Mouse (Mus musculus) activated CD4-positive, CD25-positive, alpha-beta regulatory T cell, adult 4 months (primary cell): ENCODE results near the gene Vav2. TPM values are rescaled to one million over a fixed set of nuclear protein-coding genes. Genes with fewer than 3 reads are reported as not detected.

Source experiments
- ATAC-seq: one replicate; pipeline ENCODE4 v1.8.0; 2017
- polyA plus RNA-seq, 2 experiments: library from polyadenylated mRNA; unstranded; fragments of 100-300 nt; shearing (Covaris generic); gene quantifications; one replicate each; pipeline ENCODE4 v1.2.1; 2017

The Vav2 gene
- polyA plus RNA-seq, 2 experiments from 2014 or later: 5.8 to 8.3 TPM

- ATAC-seq: peak; percentile 82
These were observed 15.2 kb upstream of the Vav2 start, which contains the start of gene Brd3os for GRCm38 (mm10) chr2:27441767-27442707. Gene Brd3os, plus strand, starts transcription at chr2:27442324.

DNA sequence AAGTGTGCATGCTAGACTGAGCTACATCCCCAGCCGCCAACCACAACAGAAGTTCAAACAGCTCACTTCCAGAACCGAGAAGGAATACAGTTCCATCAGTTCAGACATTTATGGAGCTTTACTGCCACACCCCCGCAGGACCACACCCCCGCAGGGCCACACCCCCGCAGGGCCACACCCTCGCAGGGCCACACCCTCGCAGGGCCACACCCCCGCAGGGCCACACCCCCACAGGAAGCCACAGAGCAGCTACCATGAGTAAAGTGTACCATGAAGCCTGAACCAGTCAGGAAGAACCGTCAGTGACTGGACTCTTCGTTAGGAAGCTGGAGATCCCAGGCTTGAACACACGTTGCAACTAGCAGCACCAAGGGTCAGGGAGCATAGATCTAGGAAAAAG is 11.4 kb upstream of the Vav2 start:
- ATAC-seq: no peak

GRCm38 (mm10) chr2:27437876-27438275 is 11.0 kb upstream of the Vav2 start:
- ATAC-seq: no peak

- peak; percentile 43 for ATAC-seq
These were observed 5.8 kb upstream of the Vav2 start for GRCm38 (mm10) chr2:27432599-27432998.

GRCm38 (mm10) chr2:27430621-27431020 is 3.8 kb upstream of the Vav2 start:
- ATAC-seq: no peak

GRCm38 (mm10) chr2:27428071-27428470 is 1.2 kb upstream of the Vav2 start:
- peak; percentile 24 for ATAC-seq

DNA sequence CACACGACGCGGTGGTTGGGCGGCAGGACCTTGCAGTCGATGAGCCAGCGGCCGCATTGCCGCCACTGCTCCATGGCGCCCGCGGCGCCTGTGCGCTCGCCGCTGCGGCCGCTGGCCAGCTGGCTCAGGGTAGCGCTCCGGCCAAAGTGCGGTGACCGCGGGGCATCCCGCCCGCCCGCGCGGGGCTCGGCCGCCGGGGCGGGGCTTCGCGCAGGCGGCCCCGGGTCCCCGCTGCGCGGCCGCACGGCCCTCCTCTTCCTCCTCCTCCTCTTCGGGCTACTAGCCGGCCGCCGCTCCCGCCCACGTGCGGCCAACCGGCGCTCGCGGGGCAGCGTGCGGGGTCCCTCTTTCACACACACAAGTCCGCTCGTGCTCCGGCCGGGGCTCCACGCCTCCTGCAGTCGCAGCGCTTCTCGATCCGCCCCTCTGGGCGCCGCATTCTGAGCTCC is 403 bp downstream of the Vav2 start:
- peak; percentile 8 for ATAC-seq

DNA sequence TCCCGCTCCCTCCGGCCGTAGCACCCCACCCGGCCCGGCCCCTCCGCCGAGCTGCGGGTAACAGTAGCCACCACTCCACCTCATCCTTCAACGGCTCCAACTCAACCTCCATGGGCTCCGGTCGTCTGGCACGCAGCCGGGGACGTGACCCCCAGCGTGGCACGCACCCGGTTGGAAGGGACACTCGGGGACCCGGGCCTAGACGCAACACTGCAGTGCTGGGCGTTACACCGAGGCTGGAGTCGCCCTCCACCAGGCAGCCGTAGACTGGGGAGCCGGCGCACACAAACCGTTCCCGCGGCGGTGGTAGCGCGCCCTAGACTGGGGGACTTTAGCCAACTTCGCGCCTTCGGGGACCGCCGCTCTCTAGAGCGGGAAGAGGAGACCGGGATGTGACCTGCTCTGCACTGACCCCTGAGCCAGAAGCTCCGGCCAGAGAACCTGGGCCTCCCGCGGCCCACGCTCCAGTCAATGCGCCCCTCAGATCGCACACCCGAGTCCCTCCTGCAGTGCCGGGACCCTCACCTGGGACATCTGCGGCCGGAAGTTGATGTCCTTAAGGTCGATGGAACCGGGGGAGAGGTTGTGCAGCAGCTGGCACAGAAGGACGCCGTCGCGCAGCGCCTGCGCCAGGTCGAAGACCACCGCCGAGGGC is 955 bp downstream of the Vav2 start:
- no peak for ATAC-seq

- ATAC-seq: no peak
These were observed 1.6 kb downstream of the Vav2 start for GRCm38 (mm10) chr2:27425161-27425611.

DNA sequence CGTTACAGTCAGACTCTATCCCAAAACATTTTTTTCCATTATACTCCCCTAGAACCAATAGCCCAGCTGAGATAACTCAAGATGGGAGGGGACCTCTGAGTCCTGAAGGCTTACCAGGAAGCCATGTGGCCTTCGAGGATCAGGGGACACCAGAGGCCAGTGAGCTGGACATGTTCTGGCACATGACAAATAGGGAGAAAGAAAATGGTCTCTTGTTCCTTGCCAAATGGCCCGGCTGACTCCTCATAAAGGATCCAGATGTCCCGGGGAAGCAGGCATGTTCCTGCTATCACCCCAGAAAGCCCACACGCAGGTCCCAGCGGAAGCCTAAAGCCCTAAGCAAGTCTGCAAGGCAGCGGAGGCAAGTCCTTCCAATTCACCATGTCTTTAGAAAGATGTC is 3.2 kb downstream of the Vav2 start:
- no peak for ATAC-seq

DNA sequence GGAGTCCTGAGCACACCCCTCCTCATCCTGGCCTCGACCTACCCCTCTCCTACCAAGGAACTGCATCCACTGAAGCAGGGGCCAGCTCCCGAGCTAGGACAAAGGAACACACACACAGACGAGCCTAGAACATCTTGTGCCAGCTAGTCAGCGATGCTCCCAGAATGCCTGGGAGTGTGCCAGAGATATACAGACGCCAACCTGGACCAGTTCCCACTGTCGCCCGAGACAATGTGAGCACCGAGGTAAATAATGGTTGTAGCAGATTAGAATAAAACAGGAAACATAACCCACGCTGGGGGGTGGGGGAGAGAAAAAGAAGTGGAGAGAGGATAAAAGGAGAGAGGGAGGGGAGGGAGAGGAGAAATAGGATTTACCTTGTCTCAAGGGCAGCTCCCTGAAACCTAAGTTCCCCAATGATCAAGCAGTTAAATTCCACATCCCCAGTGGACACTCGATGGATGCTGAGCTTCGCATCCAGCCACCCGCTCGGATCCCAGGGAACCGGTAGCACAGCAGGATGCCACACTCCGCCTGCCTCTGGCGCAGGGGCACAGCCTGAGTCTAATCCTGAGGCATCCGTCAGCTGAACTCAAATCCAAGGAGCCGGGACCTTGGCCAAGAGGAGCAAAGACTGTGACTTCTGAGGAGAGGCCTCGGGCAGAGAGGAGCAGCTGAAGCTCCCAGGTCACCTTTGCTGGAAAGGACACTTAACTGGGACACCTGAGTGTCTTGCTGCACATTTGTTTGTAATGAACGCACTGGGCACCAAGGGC is 5.4 kb downstream of the Vav2 start:
- no peak for ATAC-seq

DNA sequence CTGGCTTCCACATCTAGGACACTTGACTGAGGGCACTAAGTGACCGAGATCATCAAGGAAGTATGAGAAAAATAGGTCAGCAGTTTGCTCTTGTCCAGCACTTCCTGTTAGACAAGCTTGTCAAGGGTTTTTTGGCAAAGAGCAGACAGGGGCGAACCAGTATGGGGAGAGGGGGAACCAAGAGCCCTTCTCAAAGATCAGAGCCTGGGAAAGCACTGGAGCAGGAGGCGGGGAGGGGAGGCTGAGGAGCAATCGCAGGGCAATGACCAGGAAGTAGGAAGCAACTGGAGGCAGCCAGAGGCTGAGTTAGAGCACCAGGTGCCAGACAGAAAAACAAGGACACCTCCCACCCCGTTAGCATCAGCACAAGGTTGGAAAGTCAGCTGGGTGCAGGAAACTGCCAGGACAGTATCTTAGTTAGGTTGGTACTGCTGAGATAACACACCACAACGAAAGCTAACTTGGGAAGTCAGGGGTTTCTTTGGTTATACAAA is 8.2 kb downstream of the Vav2 start:
- ATAC-seq: no peak

DNA sequence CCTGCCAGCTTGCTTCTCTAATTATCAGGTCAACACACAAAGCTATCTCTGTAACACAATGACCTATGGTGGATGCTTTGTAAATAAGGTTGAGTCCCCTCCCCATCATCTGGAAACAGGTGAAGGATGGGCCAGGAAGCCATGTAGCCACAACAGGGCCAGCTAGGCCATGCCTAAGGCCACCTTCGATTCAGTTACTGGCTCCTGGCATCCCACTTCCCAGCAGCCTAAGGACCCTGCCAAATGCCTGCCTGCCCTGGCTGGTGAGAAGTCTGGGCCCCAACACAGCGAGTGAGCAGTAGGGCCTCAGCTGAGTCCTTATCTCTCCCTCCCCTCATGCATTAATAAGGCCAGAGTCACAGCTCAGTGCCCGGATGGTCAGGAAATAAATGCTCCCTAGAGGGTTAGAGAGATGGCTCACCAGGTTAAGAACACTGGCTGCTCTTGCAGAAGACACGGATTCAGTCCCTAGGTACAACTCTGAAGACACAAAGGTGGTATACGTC is 9.1 kb downstream of the Vav2 start:
- no peak for ATAC-seq

- peak; percentile 31 for ATAC-seq
These were observed 10.4 kb downstream of the Vav2 start for GRCm38 (mm10) chr2:27416425-27416824.

- peak; percentile 27 for ATAC-seq
These were observed 11.6 kb downstream of the Vav2 start for GRCm38 (mm10) chr2:27415060-27415783.

- ATAC-seq: peak; percentile 11
These were observed 12.7 kb downstream of the Vav2 start for GRCm38 (mm10) chr2:27413936-27414657.

- no peak for ATAC-seq
These were observed 13.3 kb downstream of the Vav2 start for GRCm38 (mm10) chr2:27413582-27413935.

GRCm38 (mm10) chr2:27412245-27412800 is 14.5 kb downstream of the Vav2 start:
- no peak for ATAC-seq

DNA sequence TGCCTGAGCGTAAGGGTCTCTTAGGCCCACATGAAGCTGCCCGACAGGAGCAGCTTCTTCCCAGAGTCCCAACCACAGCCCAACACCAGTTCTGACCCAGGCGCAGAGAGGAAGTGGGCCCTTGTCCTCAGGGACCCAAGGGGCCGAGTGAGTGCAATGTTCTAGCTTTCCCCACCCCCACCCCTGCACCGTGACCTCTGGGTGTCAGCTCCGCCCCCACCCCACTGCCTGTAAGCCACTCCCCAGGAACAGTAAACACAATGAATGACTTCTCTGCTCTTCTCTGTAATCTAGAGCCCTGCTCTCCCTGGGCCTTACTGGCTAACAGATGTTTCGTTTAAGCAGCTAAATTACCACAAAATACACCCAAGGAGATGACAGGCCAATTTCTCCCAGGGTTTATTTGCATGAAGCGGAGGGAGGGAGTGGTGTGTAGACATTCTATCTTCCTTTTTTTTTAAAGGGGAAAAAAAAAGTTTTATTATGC is 15.1 kb downstream of the Vav2 start:
- ATAC-seq: peak; percentile 34

- no peak for ATAC-seq
These were observed 16.2 kb downstream of the Vav2 start for GRCm38 (mm10) chr2:27410518-27411140.
